Mouse (Mus musculus): ENCODE measurements at regions not wholly inside any gene's neighbourhood (a gene's known extent, or its start where the extent isn't known, plus 50 kb on each side); places are given as distances from the start of the nearest gene placed in this dataset.

DNA sequence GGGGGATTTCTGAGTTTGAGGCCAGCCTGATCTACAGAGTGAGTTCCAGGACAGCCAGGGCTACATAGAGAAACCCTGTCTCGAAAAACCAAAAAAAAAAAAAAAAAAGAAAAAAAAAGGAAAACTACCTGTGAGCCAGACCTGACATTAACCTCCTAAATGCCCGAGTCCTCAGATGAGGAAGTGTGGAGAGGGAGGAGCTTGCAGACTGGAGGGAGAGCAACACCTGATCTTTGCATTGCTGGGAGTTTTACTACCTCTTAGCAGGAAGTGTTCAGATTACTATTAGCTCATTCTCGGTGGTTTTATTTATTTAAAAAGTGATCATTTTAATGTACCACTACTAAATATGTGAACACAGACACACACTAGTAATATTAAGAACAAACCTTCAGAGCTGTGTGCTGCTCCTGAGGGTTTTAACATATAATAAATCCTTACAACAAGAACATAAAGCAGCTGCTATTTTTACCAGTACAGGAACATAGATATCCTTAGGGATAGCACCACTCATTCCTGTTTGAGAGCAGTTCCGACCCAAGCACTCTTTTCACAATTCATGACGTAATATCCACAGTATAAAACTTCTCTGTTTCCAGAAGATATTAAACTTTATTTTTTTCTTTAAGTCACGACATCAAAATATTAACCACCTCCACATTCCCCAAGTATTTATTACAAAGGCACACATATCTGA is 133.7 kb downstream of the Nsun3 start:
- ATAC-seq (ENCODE audit: insufficient read depth) (no peak), DNase-seq (ENCODE audit: low read depth in 3 of 3, low spot score in 3 of 3) (no peak)
- TF ChIP-seq EP300 (IDR thresholded peaks at IDR 0.05; ENCODE audit: low read depth) (no peak), CTCF (IDR thresholded peaks at IDR 0.05; ENCODE audit: low read depth) (no peak)
- no peak overlapping the region for H3K4me3 ChIP-seq (ENCODE audit: insufficient read depth in 1 of 2, low read depth in 2 of 2, low read length in 2 of 2)
- H3K4me2 ChIP-seq (ENCODE audit: low read depth), result no peak overlapping the region
- H3K9ac ChIP-seq (replicated peaks), result no peak overlapping the region
- H3K27ac ChIP-seq, result no peak overlapping the region
- 52% methylated on average over 5 of the region's 6 CpGs for WGBS (ENCODE audit: insufficient replicate concordance)
- no peaks in the 10 kb centered on the region for H3K9me3 ChIP-seq (ENCODE audit: control insufficient read depth, low read length)
- H3K27me3 ChIP-seq (ENCODE audit: control insufficient read depth, insufficient read depth, low read length), result no peaks in the 10 kb centered on the region
- no peaks in the 10 kb centered on the region for H3K36me3 ChIP-seq (replicated peaks; ENCODE audit: control insufficient read depth, insufficient read depth, low read depth)
- H3K4me1 ChIP-seq (replicated peaks; ENCODE audit: control insufficient read depth in 2 of 2, insufficient read depth in 2 of 2, low read length in 1 of 2), result no peaks in the 10 kb centered on the region

DNA sequence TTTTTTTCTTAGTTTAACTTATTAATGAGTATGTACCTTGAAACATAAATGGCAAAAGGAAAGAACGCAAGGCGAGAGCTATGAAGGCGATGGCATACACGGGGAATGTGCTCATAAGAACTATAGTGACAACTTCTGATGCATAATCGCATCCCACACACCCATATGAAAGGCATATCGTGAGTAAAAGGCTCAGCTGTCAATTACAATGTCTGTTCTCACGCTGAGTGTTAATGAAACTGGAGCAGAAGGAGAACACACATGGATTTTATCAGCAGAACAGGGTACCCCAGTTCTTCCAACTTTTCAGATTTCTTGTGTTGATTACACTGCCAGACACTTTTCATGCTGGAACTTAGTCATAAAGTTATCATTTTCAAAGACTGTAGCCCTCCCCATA is 135.8 kb downstream of the Nsun3 start:
- Histone ChIP-seq H3K9me3 (ENCODE audit: control insufficient read depth, low read length) (no peaks in the 10 kb centered on the region), H3K4me1 (replicated peaks; ENCODE audit: control insufficient read depth in 2 of 2, insufficient read depth in 2 of 2, low read length in 1 of 2) (no peaks in the 10 kb centered on the region), H3K4me2 (ENCODE audit: low read depth) (no peak overlapping the region), H3K9ac (replicated peaks) (no peak overlapping the region), H3K4me3 (ENCODE audit: insufficient read depth in 1 of 2, low read depth in 2 of 2, low read length in 2 of 2) (no peak overlapping the region), H3K36me3 (replicated peaks; ENCODE audit: control insufficient read depth, insufficient read depth, low read depth) (no peaks in the 10 kb centered on the region), H3K27ac (no peak overlapping the region), H3K27me3 (ENCODE audit: control insufficient read depth, insufficient read depth, low read length) (no peaks in the 10 kb centered on the region)
- DNase-seq (ENCODE audit: low read depth in 3 of 3, low spot score in 3 of 3) (no peak), ATAC-seq (ENCODE audit: insufficient read depth) (no peak)
- 66% methylated on average over 7 of the region's 7 CpGs for WGBS (ENCODE audit: insufficient replicate concordance)
- TF ChIP-seq CTCF (IDR thresholded peaks at IDR 0.05; ENCODE audit: low read depth) (no peak), EP300 (IDR thresholded peaks at IDR 0.05; ENCODE audit: low read depth) (no peak)

DNA sequence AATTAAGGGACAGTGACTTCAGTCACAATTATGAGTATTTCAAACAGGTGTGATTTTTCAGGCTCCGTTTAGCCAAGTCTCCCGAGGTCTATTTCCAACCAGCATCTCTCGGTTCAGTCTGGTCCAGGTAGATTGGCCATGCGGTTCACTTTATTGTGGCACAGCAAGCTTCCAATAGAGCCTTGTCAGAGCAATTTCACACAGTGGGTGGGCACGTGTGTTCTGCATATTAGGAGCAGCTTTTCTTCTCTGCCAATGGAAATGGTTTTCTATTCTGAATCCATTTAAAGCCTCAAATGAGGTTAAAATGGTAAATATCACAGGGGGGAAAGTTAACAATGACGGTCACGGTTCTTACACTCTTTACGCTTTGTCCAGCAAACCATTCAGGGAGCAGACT is 138.3 kb downstream of the Nsun3 start:
- no peak overlapping the region for H3K4me3 ChIP-seq (ENCODE audit: insufficient read depth in 1 of 2, low read depth in 2 of 2, low read length in 2 of 2)
- 61% methylated on average over 8 of the region's 8 CpGs for WGBS (ENCODE audit: insufficient replicate concordance)
- no peaks in the 10 kb centered on the region for H3K4me1 ChIP-seq (replicated peaks; ENCODE audit: control insufficient read depth in 2 of 2, insufficient read depth in 2 of 2, low read length in 1 of 2)
- H3K9me3 ChIP-seq (ENCODE audit: control insufficient read depth, low read length), result no peaks in the 10 kb centered on the region
- no peak for ATAC-seq (ENCODE audit: insufficient read depth)
- H3K4me2 ChIP-seq (ENCODE audit: low read depth), result no peak overlapping the region
- no peaks in the 10 kb centered on the region for H3K27me3 ChIP-seq (ENCODE audit: control insufficient read depth, insufficient read depth, low read length)
- no peak for DNase-seq (ENCODE audit: low read depth in 3 of 3, low spot score in 3 of 3)
- H3K9ac ChIP-seq (replicated peaks), result no peak overlapping the region
- H3K36me3 ChIP-seq (replicated peaks; ENCODE audit: control insufficient read depth, insufficient read depth, low read depth), result no peaks in the 10 kb centered on the region
- TF ChIP-seq CTCF (IDR thresholded peaks at IDR 0.05; ENCODE audit: low read depth) (no peak), EP300 (IDR thresholded peaks at IDR 0.05; ENCODE audit: low read depth) (no peak)
- H3K27ac ChIP-seq, result no peak overlapping the region

DNA sequence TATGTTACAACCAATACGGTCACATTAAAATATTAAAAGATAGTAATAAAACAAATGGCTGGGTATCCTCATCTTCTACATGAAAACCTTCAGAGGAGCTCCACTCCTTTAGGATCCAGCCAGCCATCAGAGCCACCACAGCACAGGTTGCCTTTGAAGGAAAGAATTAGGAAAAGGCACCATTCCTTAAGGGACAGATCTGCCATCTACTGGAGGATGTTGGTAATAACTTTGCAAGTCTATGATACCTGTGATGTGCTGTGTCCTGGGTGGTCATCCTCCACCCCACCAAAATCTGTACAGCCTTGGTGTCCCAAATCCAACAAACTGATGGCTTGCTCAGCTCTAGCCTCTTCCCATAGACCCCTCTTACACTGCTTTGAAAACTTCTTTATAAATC is 140.5 kb downstream of the Nsun3 start:
- WGBS (ENCODE audit: insufficient replicate concordance), result 33% methylated on average over 1 of the region's 1 CpGs
- no peaks in the 10 kb centered on the region for H3K27me3 ChIP-seq (ENCODE audit: control insufficient read depth, insufficient read depth, low read length)
- no peaks in the 10 kb centered on the region for H3K4me1 ChIP-seq (replicated peaks; ENCODE audit: control insufficient read depth in 2 of 2, insufficient read depth in 2 of 2, low read length in 1 of 2)
- H3K9me3 ChIP-seq (ENCODE audit: control insufficient read depth, low read length), result no peaks in the 10 kb centered on the region
- no peak overlapping the region for H3K4me3 ChIP-seq (ENCODE audit: insufficient read depth in 1 of 2, low read depth in 2 of 2, low read length in 2 of 2)
- H3K27ac ChIP-seq, result no peak overlapping the region
- no peak for ATAC-seq (ENCODE audit: insufficient read depth)
- no peaks in the 10 kb centered on the region for H3K36me3 ChIP-seq (replicated peaks; ENCODE audit: control insufficient read depth, insufficient read depth, low read depth)
- H3K9ac ChIP-seq (replicated peaks), result no peak overlapping the region
- DNase-seq (ENCODE audit: low read depth in 3 of 3, low spot score in 3 of 3), result no peak
- TF ChIP-seq EP300 (IDR thresholded peaks at IDR 0.05; ENCODE audit: low read depth) (no peak), CTCF (IDR thresholded peaks at IDR 0.05; ENCODE audit: low read depth) (peak; percentile 26)
- no peak overlapping the region for H3K4me2 ChIP-seq (ENCODE audit: low read depth)

DNA sequence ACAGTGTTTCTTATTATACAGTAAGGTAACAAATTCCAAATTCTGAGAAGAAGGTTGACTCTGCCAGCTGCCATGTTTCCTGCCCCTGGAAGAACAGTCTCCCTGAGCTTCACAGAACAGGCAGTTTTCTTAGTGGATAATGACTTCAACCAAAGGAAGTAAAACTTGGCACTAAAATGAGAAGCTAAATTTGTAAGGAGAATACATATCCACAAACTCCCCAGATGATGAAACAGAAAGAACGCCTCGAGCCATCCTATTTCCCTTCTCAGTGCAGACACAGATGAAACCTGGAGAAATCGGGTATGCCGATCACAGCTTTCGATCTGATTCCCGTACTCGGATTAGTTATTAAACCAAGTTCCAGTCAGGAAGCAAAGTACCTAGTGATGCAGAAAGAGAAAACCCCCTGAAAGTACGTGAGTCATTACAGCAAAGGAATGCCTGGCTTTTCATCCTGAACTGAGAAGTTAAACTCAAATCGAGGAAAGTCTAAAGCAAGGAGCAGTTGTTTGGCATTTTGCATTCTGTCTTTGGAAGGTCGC is 143.7 kb downstream of the Nsun3 start:
- DNase-seq (ENCODE audit: low read depth in 3 of 3, low spot score in 3 of 3) (no peak), ATAC-seq (ENCODE audit: insufficient read depth) (no peak)
- 62% methylated on average over 10 of the region's 10 CpGs for WGBS (ENCODE audit: insufficient replicate concordance)

More for the DNA sequence above, 143.7 kb downstream of the Nsun3 start:
- Histone ChIP-seq H3K27ac (no peak overlapping the region), H3K36me3 (replicated peaks; ENCODE audit: control insufficient read depth, insufficient read depth, low read depth) (no peaks in the 10 kb centered on the region), H3K27me3 (ENCODE audit: control insufficient read depth, insufficient read depth, low read length) (no peaks in the 10 kb centered on the region), H3K9me3 (ENCODE audit: control insufficient read depth, low read length) (no peaks in the 10 kb centered on the region), H3K4me1 (replicated peaks; ENCODE audit: control insufficient read depth in 2 of 2, insufficient read depth in 2 of 2, low read length in 1 of 2) (no peaks in the 10 kb centered on the region), H3K4me2 (ENCODE audit: low read depth) (no peak overlapping the region), H3K9ac (replicated peaks) (no peak overlapping the region), H3K4me3 (ENCODE audit: insufficient read depth in 1 of 2, low read depth in 2 of 2, low read length in 2 of 2) (no peak overlapping the region)
- TF ChIP-seq EP300 (IDR thresholded peaks at IDR 0.05; ENCODE audit: low read depth), result no peak
- no peak for TF ChIP-seq CTCF (IDR thresholded peaks at IDR 0.05; ENCODE audit: low read depth)
